Mouse (Mus musculus): ENCODE measurements around the gene Thap4. TPM values are rescaled to one million over a fixed set of nuclear protein-coding genes. Genes with fewer than 3 reads are reported as not detected.
A peak's percentile ranks its signal among the peaks of the same experiment; 100 is the strongest.
"Not testable (repeated sequence)": the region's sequence is repeated elsewhere in the genome, so short reads cannot be mapped to it uniquely, and the experiment has no call there.

Thap4 gene
- polyA plus RNA-seq, 1 experiment from 2014 or later = 43.7 TPM

DNA sequence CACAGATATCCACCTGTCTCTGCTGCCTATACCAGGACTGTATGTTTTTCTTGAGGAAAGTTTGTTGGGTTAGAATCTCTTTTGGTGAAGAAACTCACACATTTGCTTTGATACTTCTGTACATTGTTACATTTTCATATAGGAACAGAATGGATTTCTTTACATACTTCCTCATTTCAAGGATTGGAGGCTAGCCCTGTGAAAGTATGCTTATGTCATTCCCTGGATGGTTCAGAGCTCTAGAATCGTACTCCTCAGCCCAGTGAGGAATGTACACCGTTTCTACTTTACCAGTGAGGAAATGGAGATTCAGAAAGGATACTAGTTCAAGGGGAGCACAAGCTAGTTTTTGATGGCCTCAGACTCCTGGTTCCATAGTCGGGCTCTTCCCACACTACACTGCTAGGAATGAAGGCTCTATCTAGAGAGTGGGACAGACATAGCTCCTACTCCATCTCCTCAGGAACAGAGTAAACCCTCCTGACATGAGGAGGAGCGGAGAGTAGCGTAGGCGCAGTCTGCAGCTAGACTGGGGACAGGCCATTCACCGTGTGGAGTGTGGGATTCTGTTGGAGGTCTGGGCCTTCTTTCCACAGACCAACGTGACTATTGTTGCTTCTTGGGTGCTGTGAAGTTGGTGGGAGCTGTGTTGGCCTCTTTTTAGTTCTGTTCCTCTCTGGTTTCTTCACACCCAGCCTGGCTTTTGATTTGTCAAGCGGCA is 10.4 kb upstream of the Thap4 start:
- H3K27ac ChIP-seq (replicated peaks) = no peak overlapping the region
- no peaks in the 10 kb centered on the region for H3K27me3 ChIP-seq
- H3K36me3 ChIP-seq = peaks cover 23% of the 10 kb centered on the region
- H3K4me1 ChIP-seq = no peaks in the 10 kb centered on the region
- H3K4me3 ChIP-seq = no peak overlapping the region
- H3K4me2 ChIP-seq (replicated peaks) = no peak overlapping the region
- H3K9me3 ChIP-seq = no peaks in the 10 kb centered on the region
- no peak overlapping the region for H3K9ac ChIP-seq (replicated peaks)
- no peak for ATAC-seq (ENCODE audit: low FRiP score, low read depth)
- WGBS = 96% methylated on average over 9 of the region's 9 CpGs

DNA sequence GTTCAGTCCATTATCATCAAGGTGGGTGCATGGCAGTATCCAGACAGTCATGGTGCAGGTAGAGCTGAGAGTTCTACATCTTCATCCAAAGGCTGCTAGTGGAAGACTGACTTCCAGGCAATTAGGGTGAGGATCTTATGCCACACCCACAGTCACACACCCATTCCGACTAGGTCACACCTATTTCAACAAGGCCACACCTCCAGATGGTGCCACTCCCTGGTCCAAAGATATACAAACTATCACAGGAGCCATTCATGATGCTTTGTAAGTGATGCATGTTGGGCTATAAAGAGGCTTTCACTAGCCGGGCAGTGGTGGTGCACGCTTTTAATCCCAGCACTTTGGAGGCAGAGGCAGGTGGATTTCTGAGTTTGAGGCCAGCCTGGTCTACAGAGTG is 8.9 kb upstream of the Thap4 start:
- not testable (repeated sequence) for H3K4me3 ChIP-seq; H3K4me1 ChIP-seq; H3K9me3 ChIP-seq; H3K9ac ChIP-seq (replicated peaks); H3K27me3 ChIP-seq; ATAC-seq (ENCODE audit: low FRiP score, low read depth); H3K4me2 ChIP-seq (replicated peaks); H3K27ac ChIP-seq (replicated peaks)
- H3K36me3 ChIP-seq = peaks cover 11% of the 10 kb centered on the region
- WGBS = 89% methylated on average over 3 of the region's 3 CpGs

- Histone ChIP-seq H3K27me3 (no peaks in the 10 kb centered on the region), H3K9ac (replicated peaks) (no peak overlapping the region), H3K4me2 (replicated peaks) (no peak overlapping the region), H3K4me3 (no peak overlapping the region), H3K27ac (replicated peaks) (no peak overlapping the region), H3K36me3 (no peaks in the 10 kb centered on the region), H3K9me3 (no peaks in the 10 kb centered on the region), H3K4me1 (peaks cover 3% of the 10 kb centered on the region)
- ATAC-seq (ENCODE audit: low FRiP score, low read depth) = no peak
- 100% methylated on average over 1 of the region's 1 CpGs for WGBS
These were observed 5.4 kb upstream of the Thap4 start for GRCm38 (mm10) chr1:93760076-93760475.

GRCm38 (mm10) chr1:93756154-93756553 is 1.5 kb upstream of the Thap4 start:
- Histone ChIP-seq H3K4me2 (replicated peaks) (peak overlapping the region; percentile 87), H3K27ac (replicated peaks) (no peak overlapping the region), H3K36me3 (no peaks in the 10 kb centered on the region), H3K9me3 (no peaks in the 10 kb centered on the region), H3K9ac (replicated peaks) (no peak overlapping the region), H3K4me1 (peaks cover 11% of the 10 kb centered on the region), H3K27me3 (no peaks in the 10 kb centered on the region), H3K4me3 (no peak overlapping the region)
- no peak for ATAC-seq (ENCODE audit: low FRiP score, low read depth)

DNA sequence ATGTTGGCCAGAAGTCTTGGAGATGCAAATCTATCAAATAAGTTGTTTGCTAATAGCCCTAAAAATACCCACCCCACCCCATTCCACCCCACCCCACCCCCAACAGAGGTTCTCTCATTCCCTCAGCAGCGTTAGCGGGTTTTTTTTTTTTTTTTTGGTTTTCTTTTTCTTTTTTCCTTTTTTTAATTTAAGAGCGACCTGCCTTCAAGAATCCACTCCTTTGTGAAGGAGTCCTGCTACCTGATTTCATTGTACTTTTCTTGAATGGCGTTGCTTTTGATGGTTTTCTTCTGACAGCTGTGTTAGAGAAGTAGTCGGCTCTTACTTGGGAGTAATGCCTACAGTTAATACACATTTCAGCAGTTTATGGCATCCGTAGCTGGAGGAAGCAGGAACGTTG is 954 bp upstream of the Thap4 start:
- 43% methylated on average over 7 of the region's 7 CpGs for WGBS
- Histone ChIP-seq H3K4me3 (peak overlapping the region; percentile 76), H3K27ac (replicated peaks) (no peak overlapping the region), H3K4me2 (replicated peaks) (peak overlapping the region; percentile 87), H3K36me3 (peaks cover under 1% of the 10 kb centered on the region; the same call in 1 of the 2 replicates), H3K27me3 (no peaks in the 10 kb centered on the region), H3K9ac (replicated peaks) (peak overlapping the region; percentile 88), H3K9me3 (no peaks in the 10 kb centered on the region), H3K4me1 (peaks cover 11% of the 10 kb centered on the region)
- ATAC-seq (ENCODE audit: low FRiP score, low read depth) = no peak

- no peaks in the 10 kb centered on the region for H3K27me3 ChIP-seq
- H3K9ac ChIP-seq (replicated peaks) = peak overlapping the region; percentile 88
- peak overlapping the region; percentile 76 for H3K4me3 ChIP-seq
- no peaks in the 10 kb centered on the region for H3K9me3 ChIP-seq
- no peak; the same call in 1 of the 2 replicates for ATAC-seq (ENCODE audit: low FRiP score, low read depth)
- peak overlapping the region; percentile 90 for H3K27ac ChIP-seq (replicated peaks)
- WGBS = under 1% methylated on average over 13 of the region's 13 CpGs
- H3K4me2 ChIP-seq (replicated peaks) = peak overlapping the region; percentile 87
- peaks cover 5% of the 10 kb centered on the region for H3K36me3 ChIP-seq
- H3K4me1 ChIP-seq = peaks cover 11% of the 10 kb centered on the region
These were observed 587 bp upstream of the Thap4 start for GRCm38 (mm10) chr1:93755291-93755610.

GRCm38 (mm10) chr1:93753911-93754572 is 622 bp downstream of the Thap4 start:
- Histone ChIP-seq H3K4me1 (peaks cover 11% of the 10 kb centered on the region), H3K9ac (replicated peaks) (peak overlapping the region; percentile 88), H3K4me2 (replicated peaks) (peak overlapping the region; percentile 87), H3K27ac (replicated peaks) (peak overlapping the region; percentile 90), H3K27me3 (no peaks in the 10 kb centered on the region), H3K4me3 (peak overlapping the region; percentile 76), H3K9me3 (no peaks in the 10 kb centered on the region), H3K36me3 (peaks cover 15% of the 10 kb centered on the region)
- peak; percentile 45 for ATAC-seq (ENCODE audit: low FRiP score, low read depth)
- WGBS = under 1% methylated on average over 59 of the region's 59 CpGs

DNA sequence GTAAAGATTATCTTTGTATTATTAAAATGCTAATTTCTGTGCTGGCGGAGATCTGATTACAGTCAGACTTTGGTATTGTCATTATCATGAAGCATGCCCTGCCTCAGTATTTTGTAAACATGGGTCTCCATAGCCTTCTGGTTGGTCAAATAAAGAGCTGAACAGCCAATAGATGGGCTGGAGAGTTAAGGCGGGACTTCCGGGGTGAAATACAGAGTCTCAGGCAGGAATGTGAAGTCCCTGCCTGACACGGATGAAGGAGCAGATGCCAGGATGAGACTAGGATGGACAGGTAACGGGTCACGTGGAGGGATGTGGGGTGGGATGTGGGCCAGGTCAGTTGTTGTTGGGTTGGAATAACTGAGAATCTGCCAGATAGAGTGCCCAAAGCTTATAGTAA is 3.4 kb downstream of the Thap4 start, which contains the start of gene Atg4b:
Gene Atg4b, plus strand, starts transcription at position 211 of the 400 bp plus-strand sequence.
- ATAC-seq (ENCODE audit: low FRiP score, low read depth) = no peak
- Histone ChIP-seq H3K9ac (replicated peaks) (no peak within 1 kb of the TSS), H3K27ac (replicated peaks) (no peak within 1 kb of the TSS), H3K27me3 (no peaks in the 10 kb centered on the region), H3K4me3 (no peak within 1 kb of the TSS), H3K4me1 (peaks cover 11% of the 10 kb centered on the region), H3K36me3 (peaks cover 18% of the 10 kb centered on the region), H3K9me3 (no peaks in the 10 kb centered on the region), H3K4me2 (replicated peaks) (no peak within 1 kb of the TSS)
- WGBS = 76% methylated on average over 6 of the region's 6 CpGs

- WGBS = 96% methylated on average over 1 of the region's 1 CpGs
- Histone ChIP-seq H3K4me1 (peaks cover 5% of the 10 kb centered on the region), H3K27me3 (no peaks in the 10 kb centered on the region), H3K9ac (replicated peaks) (no peak overlapping the region), H3K36me3 (peaks cover 23% of the 10 kb centered on the region), H3K4me2 (replicated peaks) (no peak overlapping the region), H3K4me3 (no peak overlapping the region), H3K27ac (replicated peaks) (no peak overlapping the region), H3K9me3 (no peaks in the 10 kb centered on the region)
- ATAC-seq (ENCODE audit: low FRiP score, low read depth) = no peak
These were observed 6.1 kb downstream of the Thap4 start for GRCm38 (mm10) chr1:93748539-93748938.

- no peak overlapping the region for H3K27ac ChIP-seq (replicated peaks)
- no peak for ATAC-seq (ENCODE audit: low FRiP score, low read depth)
- WGBS = 88% methylated on average over 5 of the region's 5 CpGs
- no peaks in the 10 kb centered on the region for H3K9me3 ChIP-seq
- H3K27me3 ChIP-seq = no peaks in the 10 kb centered on the region
- no peaks in the 10 kb centered on the region for H3K4me1 ChIP-seq
- peaks cover 23% of the 10 kb centered on the region for H3K36me3 ChIP-seq
- no peak overlapping the region for H3K9ac ChIP-seq (replicated peaks)
- H3K4me2 ChIP-seq (replicated peaks) = no peak overlapping the region
- no peak overlapping the region for H3K4me3 ChIP-seq
These were observed 8.5 kb downstream of the Thap4 start for GRCm38 (mm10) chr1:93746179-93746578.

DNA sequence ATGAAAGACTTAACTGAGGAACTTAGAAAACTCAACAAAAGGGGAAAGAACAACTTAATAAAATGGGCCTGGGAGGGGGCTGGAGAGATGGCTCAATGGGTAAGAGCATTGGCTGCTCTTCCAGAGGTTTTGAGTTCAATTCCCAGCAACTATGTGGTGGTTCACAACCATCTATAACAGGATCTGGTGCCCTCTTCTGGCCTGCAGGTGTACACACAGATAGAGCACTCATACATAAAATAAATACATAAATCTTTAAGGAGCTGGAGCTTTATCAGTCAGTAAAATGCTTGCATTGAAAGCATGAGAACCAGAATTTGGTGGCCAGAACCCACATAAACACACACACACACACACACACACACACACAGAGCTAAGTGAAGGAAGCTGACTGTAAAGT is 11.8 kb downstream of the Thap4 start:
- Histone ChIP-seq H3K9me3 (no peaks in the 10 kb centered on the region), H3K9ac (replicated peaks) (no peak overlapping the region), H3K27me3 (no peaks in the 10 kb centered on the region), H3K36me3 (0 out of 2 replicates have a peak, but pooled peaks cover 4% of the 10 kb centered on the region), H3K4me1 (no peaks in the 10 kb centered on the region), H3K4me2 (replicated peaks) (no peak overlapping the region), H3K4me3 (no peak overlapping the region), H3K27ac (replicated peaks) (no peak overlapping the region)
- no peak for ATAC-seq (ENCODE audit: low FRiP score, low read depth)

GRCm38 (mm10) chr1:93741987-93742386 is 12.7 kb downstream of the Thap4 start:
- no peaks in the 10 kb centered on the region for H3K9me3 ChIP-seq
- no peak overlapping the region for H3K4me3 ChIP-seq
- 83% methylated on average over 4 of the region's 4 CpGs for WGBS
- 0 out of 2 replicates have a peak, but pooled peaks cover 4% of the 10 kb centered on the region for H3K36me3 ChIP-seq
- no peaks in the 10 kb centered on the region for H3K27me3 ChIP-seq
- H3K9ac ChIP-seq (replicated peaks) = no peak overlapping the region
- no peaks in the 10 kb centered on the region for H3K4me1 ChIP-seq
- H3K4me2 ChIP-seq (replicated peaks) = no peak overlapping the region
- ATAC-seq (ENCODE audit: low FRiP score, low read depth) = no peak
- no peak overlapping the region for H3K27ac ChIP-seq (replicated peaks)
